Mouse (Mus musculus): ENCODE measurements around the gene Cenpn.
A peak's percentile ranks its signal among the peaks of the same experiment; 100 is the strongest.

Cenpn gene

DNA sequence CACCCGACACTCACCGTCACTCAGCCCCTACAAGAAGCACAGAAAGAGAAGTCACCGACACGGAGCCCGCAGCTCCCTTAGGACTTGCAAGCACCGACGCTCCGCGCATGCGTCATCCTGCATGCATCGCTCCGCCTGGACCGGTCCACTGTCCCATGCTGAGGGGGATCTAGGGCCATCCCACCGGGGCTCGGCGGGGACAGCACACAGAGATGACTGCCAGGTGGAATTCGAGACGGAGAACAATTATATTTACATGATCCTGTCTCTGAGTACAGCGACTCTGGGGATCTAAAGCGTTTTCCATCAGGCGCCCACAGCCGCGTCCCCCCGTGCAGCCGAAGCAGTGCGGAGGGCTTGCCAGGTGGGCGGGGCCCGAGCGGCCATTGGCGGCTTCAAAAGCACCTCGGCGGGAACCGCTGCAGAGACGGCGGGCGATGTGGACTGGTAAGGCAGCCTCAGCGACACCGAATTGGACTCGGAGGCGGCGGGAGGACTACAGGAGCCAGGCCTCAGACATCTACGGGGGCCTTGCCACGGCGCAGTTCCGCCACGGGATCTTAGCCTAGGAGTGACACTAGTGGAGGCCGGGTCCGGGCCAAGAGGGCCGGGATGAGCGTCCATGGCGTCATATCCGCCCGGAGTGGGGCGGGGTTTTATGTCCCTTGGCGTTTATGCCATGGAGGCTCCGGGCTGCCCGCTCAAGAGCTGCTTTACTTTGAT lies at the start of gene Cenpn, which contains the start of gene Cmc2:
Cenpn (plus strand) TSS at position 394 of the 723 bp plus-strand sequence.
Cmc2 (minus strand) TSS at position 119 of the 723 bp plus-strand sequence.
- peak; percentile 99 for DNase-seq (ENCODE audit: low read depth, low spot score)

DNA sequence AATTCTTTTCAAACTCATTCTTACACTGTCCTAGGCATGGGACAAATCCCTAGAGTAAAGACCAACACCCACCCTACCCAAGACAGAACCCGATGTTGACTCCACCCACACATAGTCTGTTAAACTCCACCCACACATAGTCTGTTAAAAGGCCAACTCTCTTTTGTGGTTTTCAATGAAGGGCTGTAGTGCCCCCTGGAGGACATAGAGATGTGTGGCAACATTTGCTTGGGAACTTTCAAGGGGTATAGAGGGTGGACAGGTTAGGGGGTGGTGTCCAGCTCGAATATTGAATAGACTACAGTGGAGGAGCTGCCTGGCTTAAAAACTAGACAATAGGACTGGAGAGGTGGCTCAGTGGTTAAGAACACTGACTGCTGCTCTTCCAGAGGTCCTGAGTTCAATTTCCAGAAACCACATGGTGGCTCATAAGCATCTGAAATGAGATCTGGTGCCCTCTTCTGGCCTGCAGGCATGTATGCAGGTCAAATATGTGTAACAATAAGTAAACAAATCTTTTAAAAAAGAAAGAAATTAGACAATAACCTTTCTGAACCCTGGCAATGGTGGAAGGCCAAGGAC lies 48.7 kb upstream of the Cenpn start:
- DNase-seq (ENCODE audit: low read depth, low spot score) = peak; percentile 85

- DNase-seq (ENCODE audit: low read depth, low spot score) = no peak
These were observed 47.9 kb upstream of the Cenpn start for GRCm38 (mm10) chr8:116873586-116873985.

- no peak for DNase-seq (ENCODE audit: low read depth, low spot score)
These were observed 47.5 kb upstream of the Cenpn start for GRCm38 (mm10) chr8:116873986-116874385.

- DNase-seq (ENCODE audit: low read depth, low spot score) = peak; percentile 52
These were observed 45.6 kb upstream of the Cenpn start for GRCm38 (mm10) chr8:116875798-116876450.

- no peak for DNase-seq (ENCODE audit: low read depth, low spot score)
These were observed 40.1 kb upstream of the Cenpn start for GRCm38 (mm10) chr8:116881396-116881795.

- DNase-seq (ENCODE audit: low read depth, low spot score) = no peak
These were observed 33.7 kb upstream of the Cenpn start for GRCm38 (mm10) chr8:116887813-116888212.

- DNase-seq (ENCODE audit: low read depth, low spot score) = no peak
These were observed 30.1 kb upstream of the Cenpn start for GRCm38 (mm10) chr8:116891446-116891845.

- DNase-seq (ENCODE audit: low read depth, low spot score) = no peak
These were observed 29.4 kb upstream of the Cenpn start for GRCm38 (mm10) chr8:116892130-116892529.

- no peak for DNase-seq (ENCODE audit: low read depth, low spot score)
These were observed 28.9 kb upstream of the Cenpn start for GRCm38 (mm10) chr8:116892636-116893035.

DNA sequence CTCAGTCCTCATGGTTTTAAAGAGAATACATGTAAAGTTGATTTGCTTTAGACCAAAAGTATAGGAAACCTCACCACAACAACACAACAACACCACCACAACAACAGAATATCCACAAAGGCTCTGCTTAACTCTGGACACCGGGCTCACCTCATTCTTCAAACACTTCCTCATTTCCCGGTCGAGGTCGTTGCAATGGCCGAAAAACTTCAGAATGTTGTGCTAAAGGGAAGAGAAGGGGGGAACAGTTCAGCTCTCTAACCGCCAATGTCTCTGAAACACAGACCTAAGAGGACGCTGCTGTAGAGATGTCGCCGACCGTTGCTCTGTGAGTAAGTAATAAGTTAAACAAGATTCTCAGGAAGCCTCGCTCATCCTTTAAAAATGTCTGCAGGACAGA lies 27.6 kb upstream of the Cenpn start:
- DNase-seq (ENCODE audit: low read depth, low spot score) = no peak

GRCm38 (mm10) chr8:116895521-116895920 lies 26.0 kb upstream of the Cenpn start:
- no peak for DNase-seq (ENCODE audit: low read depth, low spot score)

- no peak for DNase-seq (ENCODE audit: low read depth, low spot score)
These were observed 16.8 kb upstream of the Cenpn start for GRCm38 (mm10) chr8:116904736-116905135.

DNA sequence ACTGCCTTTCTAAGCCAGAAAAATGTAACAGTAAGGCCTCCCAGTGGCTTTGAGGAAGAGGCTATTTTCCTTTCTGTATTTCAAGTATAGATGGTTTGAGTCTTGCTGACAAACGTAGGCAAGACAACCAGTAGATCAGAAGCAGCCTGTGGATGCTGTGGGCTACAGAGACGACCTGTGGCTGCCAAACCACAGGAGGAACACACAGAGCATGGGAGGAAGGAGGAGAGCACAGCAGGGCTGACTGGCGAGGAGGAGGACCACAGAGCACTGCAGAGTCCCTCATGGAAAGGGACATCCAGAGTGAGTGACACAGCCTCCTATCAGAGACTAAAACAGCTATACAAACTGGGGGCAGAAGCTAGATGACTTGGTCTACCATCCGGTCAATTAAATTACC lies 16.3 kb upstream of the Cenpn start:
- no peak for DNase-seq (ENCODE audit: low read depth, low spot score)

DNA sequence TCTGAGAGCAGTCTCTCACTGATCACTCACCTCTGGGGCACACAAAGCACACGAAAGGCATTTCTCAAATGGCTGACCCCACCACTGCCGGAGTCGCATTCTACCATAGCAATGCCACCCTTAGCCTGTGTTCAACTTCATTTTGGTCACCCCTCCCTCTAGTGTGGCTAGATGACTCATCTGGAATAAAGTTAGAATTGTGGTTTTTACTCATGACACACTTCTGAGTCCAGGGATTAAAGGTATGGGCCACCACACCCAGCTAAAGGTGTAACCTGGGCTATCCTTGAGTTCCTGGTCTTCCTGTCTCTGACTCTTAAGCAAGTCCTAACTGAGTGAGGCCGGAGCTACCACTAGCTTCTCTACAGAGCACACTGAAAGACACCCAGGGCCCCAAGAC lies 15.7 kb upstream of the Cenpn start:
- DNase-seq (ENCODE audit: low read depth, low spot score) = no peak

- no peak for DNase-seq (ENCODE audit: low read depth, low spot score)
These were observed 559 bp upstream of the Cenpn start for GRCm38 (mm10) chr8:116921005-116921336.

DNA sequence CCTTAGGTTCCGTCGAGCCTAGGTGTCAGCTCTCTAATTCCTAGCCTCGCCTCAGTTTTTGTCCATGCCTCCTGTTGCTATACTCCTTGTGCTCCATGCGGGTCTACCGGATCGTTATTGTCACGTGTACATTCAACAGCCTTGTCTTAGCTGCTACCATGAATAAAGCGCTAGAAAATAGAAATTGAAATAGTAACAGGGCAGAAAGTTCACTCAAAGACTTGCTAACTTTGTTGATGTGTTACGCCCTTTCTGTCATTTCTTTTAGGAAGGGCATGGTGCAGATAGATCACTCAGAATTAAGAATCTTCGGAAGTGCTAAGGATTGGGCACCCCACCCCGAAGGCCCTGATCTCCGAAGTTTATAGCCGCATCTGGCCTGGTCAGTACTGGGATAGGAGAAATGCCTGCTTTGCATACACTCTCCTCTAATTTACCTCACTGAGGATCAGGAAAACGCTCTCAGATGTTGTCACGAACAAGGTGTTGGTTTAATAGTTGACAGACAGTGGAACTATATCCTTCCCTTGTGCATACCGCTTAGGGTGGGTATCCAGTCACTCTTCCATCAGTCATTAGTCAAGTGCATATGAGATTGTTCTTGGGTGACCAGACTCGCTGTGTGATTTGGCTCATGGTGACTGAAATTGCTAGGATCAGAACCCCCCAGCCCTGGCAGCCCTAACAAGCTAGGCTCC lies 679 bp downstream of the Cenpn start:
- DNase-seq (ENCODE audit: low read depth, low spot score) = no peak

DNA sequence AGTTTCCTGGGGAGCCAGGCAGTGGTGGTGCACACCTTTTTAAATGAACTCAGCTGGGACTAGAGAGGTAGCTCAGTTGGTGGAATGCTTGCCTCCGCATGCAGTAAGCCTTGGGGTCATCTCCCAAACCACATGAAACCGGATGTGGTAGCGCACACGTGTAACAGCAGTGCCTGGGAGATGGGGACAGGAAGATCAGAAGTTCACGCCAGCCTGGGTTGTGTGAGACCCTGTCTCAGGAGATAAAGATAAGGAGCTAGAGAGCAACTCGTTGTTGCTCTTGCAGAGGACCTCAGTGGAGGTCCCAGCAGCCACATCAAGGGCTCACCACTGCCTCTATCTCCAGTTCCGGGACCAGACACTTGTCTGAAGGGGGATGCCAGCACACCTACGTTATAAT lies 2.0 kb downstream of the Cenpn start:
- DNase-seq (ENCODE audit: low read depth, low spot score) = no peak

- DNase-seq (ENCODE audit: low read depth, low spot score) = peak; percentile 67
These were observed 6.3 kb downstream of the Cenpn start for GRCm38 (mm10) chr8:116927880-116928279.

- DNase-seq (ENCODE audit: low read depth, low spot score) = peak; percentile 24
These were observed 7.1 kb downstream of the Cenpn start for GRCm38 (mm10) chr8:116928588-116928987.

DNA sequence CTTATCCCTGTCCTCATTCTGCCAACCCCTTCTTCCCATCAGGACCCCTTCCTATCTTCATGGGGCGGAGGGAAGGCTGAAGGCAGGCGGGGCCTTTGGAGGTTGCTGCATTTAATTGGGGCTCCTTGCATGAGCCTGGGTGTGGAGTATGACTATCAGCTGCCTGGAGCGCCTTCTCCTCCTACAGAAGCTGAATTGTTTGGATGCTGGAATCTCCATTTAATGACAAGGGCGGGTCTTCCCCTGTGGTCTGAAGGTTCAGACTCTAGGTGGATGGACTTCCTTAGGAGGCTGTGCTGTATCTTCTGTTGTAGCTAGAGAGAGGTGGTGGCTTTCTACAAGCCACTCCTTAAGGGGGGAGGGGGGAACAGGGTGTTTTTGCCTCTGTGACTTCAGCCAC lies 13.4 kb downstream of the Cenpn start:
- DNase-seq (ENCODE audit: low read depth, low spot score) = no peak

GRCm38 (mm10) chr8:116935506-116935905 lies 14.0 kb downstream of the Cenpn start:
- DNase-seq (ENCODE audit: low read depth, low spot score) = no peak
